Mouse (Mus musculus): Measurements from ENCODE around the gene Ogdhl. TPM values are rescaled to one million over a fixed set of nuclear protein-coding genes. Genes with fewer than 3 reads are reported as not detected.

Ogdhl gene
- total RNA-seq (2014; rRNA removed) = 23.2 and 32.0 TPM in 2 replicates
- polyA plus RNA-seq (2015; fragmentation: Nextera tagmentation; extraction: Ambion mirVana) = 17.5 and 23.3 TPM in 2 replicates

- Histone ChIP-seq H3K9ac (peak within 1 kb of the TSS; percentile 80), H3K36me3 (ENCODE audit: insufficient read depth) (0 out of 2 replicates have a peak, but pooled peaks cover 5% of the 10 kb centered on the region), H3K27ac (ENCODE audit: low read depth, low read length) (0 out of 2 replicates have a peak within 1 kb of the TSS, but pooled peaks have one; percentile 23), H3K4me2 (ENCODE audit: low read depth) (peak within 1 kb of the TSS; percentile 76), H3K4me1 (ENCODE audit: insufficient read depth) (peaks cover 3% of the 10 kb centered on the region; the same call in 1 of the 2 replicates), H3K4me3 (ENCODE audit: low read depth, low read length) (peak within 1 kb of the TSS; percentile 65), H3K27me3 (ENCODE audit: insufficient read depth, low read length) (no peaks in the 10 kb centered on the region), H3K9me3 (ENCODE audit: low read length) (no peaks in the 10 kb centered on the region)
- DNase-seq (peak; percentile 77), ATAC-seq (peak; percentile 84)
- 3% methylated on average over 47 of the region's 50 CpGs for WGBS
- TF ChIP-seq CTCF (IDR thresholded peaks at IDR 0.05; ENCODE audit: low read depth) = no peak
Measured at GRCm38 (mm10) chr14:32321732-32322685, at the start of gene Ogdhl. Ogdhl (plus strand) TSS chr14:32322019.

GRCm38 (mm10) chr14:32301622-32302021, 20.2 kb upstream of the Ogdhl start:
- ATAC-seq (peak; percentile 53), DNase-seq (no peak)
- Histone ChIP-seq H3K4me2 (ENCODE audit: low read depth) (no peak overlapping the region), H3K9me3 (ENCODE audit: low read length) (no peaks in the 10 kb centered on the region), H3K9ac (no peak overlapping the region), H3K27ac (ENCODE audit: low read depth, low read length) (no peak overlapping the region), H3K27me3 (ENCODE audit: insufficient read depth, low read length) (no peaks in the 10 kb centered on the region), H3K4me1 (ENCODE audit: insufficient read depth) (no peaks in the 10 kb centered on the region), H3K4me3 (ENCODE audit: low read depth, low read length) (no peak overlapping the region), H3K36me3 (ENCODE audit: insufficient read depth) (no peaks in the 10 kb centered on the region; the same call in 1 of the 2 replicates)
- WGBS = 40% methylated on average over 12 of the region's 12 CpGs
- no peak for TF ChIP-seq CTCF (IDR thresholded peaks at IDR 0.05; ENCODE audit: low read depth)

- no peak for DNase-seq
- Histone ChIP-seq H3K36me3 (ENCODE audit: insufficient read depth) (no peaks in the 10 kb centered on the region; the same call in 1 of the 2 replicates), H3K4me3 (ENCODE audit: low read depth, low read length) (no peak overlapping the region), H3K4me2 (ENCODE audit: low read depth) (no peak overlapping the region), H3K27me3 (ENCODE audit: insufficient read depth, low read length) (no peaks in the 10 kb centered on the region), H3K9me3 (ENCODE audit: low read length) (no peaks in the 10 kb centered on the region), H3K9ac (no peak overlapping the region), H3K4me1 (ENCODE audit: insufficient read depth) (no peaks in the 10 kb centered on the region), H3K27ac (ENCODE audit: low read depth, low read length) (no peak overlapping the region)
- 80% methylated on average over 7 of the region's 7 CpGs for WGBS
- no peak for ATAC-seq
- TF ChIP-seq CTCF (IDR thresholded peaks at IDR 0.05; ENCODE audit: low read depth) = no peak
Measured at GRCm38 (mm10) chr14:32302423-32302822, 19.4 kb upstream of the Ogdhl start.

GRCm38 (mm10) chr14:32304921-32305320, 16.9 kb upstream of the Ogdhl start:
- Histone ChIP-seq H3K4me3 (ENCODE audit: low read depth, low read length) (no peak overlapping the region), H3K27ac (ENCODE audit: low read depth, low read length) (no peak overlapping the region), H3K36me3 (ENCODE audit: insufficient read depth) (no peaks in the 10 kb centered on the region), H3K4me1 (ENCODE audit: insufficient read depth) (no peaks in the 10 kb centered on the region), H3K4me2 (ENCODE audit: low read depth) (no peak overlapping the region), H3K27me3 (ENCODE audit: insufficient read depth, low read length) (no peaks in the 10 kb centered on the region), H3K9me3 (ENCODE audit: low read length) (no peaks in the 10 kb centered on the region), H3K9ac (no peak overlapping the region)
- ATAC-seq = no peak
- no peak for TF ChIP-seq CTCF (IDR thresholded peaks at IDR 0.05; ENCODE audit: low read depth)
- DNase-seq = no peak
- WGBS = 84% methylated on average over 8 of the region's 8 CpGs

GRCm38 (mm10) chr14:32309876-32310275, 11.9 kb upstream of the Ogdhl start:
- Histone ChIP-seq H3K4me1 (ENCODE audit: insufficient read depth) (no peaks in the 10 kb centered on the region), H3K4me3 (ENCODE audit: low read depth, low read length) (no peak overlapping the region), H3K4me2 (ENCODE audit: low read depth) (no peak overlapping the region), H3K27ac (ENCODE audit: low read depth, low read length) (no peak overlapping the region), H3K9ac (no peak overlapping the region), H3K9me3 (ENCODE audit: low read length) (no peaks in the 10 kb centered on the region), H3K36me3 (ENCODE audit: insufficient read depth) (no peaks in the 10 kb centered on the region), H3K27me3 (ENCODE audit: insufficient read depth, low read length) (no peaks in the 10 kb centered on the region)
- DNase-seq (peak; percentile 39), ATAC-seq (no peak)
- peak; percentile 58 for TF ChIP-seq CTCF (IDR thresholded peaks at IDR 0.05; ENCODE audit: low read depth)
- 39% methylated on average over 8 of the region's 8 CpGs for WGBS

GRCm38 (mm10) chr14:32311381-32312035, 10.3 kb upstream of the Ogdhl start:
- Histone ChIP-seq H3K27ac (ENCODE audit: low read depth, low read length) (no peak overlapping the region), H3K4me2 (ENCODE audit: low read depth) (no peak overlapping the region), H3K9me3 (ENCODE audit: low read length) (no peaks in the 10 kb centered on the region), H3K4me3 (ENCODE audit: low read depth, low read length) (no peak overlapping the region), H3K4me1 (ENCODE audit: insufficient read depth) (no peaks in the 10 kb centered on the region), H3K27me3 (ENCODE audit: insufficient read depth, low read length) (no peaks in the 10 kb centered on the region), H3K36me3 (ENCODE audit: insufficient read depth) (no peaks in the 10 kb centered on the region), H3K9ac (no peak overlapping the region)
- no peak for ATAC-seq
- DNase-seq = no peak
- no peak for TF ChIP-seq CTCF (IDR thresholded peaks at IDR 0.05; ENCODE audit: low read depth)
- WGBS = 95% methylated on average over 2 of the region's 2 CpGs
